Mouse (Mus musculus) ES-Bruce4 (cell line): Measurements from ENCODE around the gene Gm10999. TPM values are rescaled to one million over a fixed set of nuclear protein-coding genes. Genes with fewer than 3 reads are reported as not detected.
"Not testable (repeated sequence)": the region's sequence is repeated elsewhere in the genome, so short reads cannot be mapped to it uniquely, and the experiment has no call there.

Experiments used
- H3K27ac ChIP-seq: 2 replicates; pipeline ENCODE4 v1.5.1; 2012; ENCODE audit warnings: low read length, inconsistent platforms; ENCODE audit not compliant: insufficient read depth
- H3K27me3 ChIP-seq: 2 replicates; pipeline ENCODE4 v1.6.1; 2012; ENCODE audit warnings: mild to moderate bottlenecking, low read length, inconsistent platforms; ENCODE audit not compliant: control insufficient read depth, poor library complexity, insufficient read depth, severe bottlenecking
- H3K36me3 ChIP-seq: 2 replicates; pipeline ENCODE4 v1.6.1; 2012; ENCODE audit warnings: inconsistent platforms, mild to moderate bottlenecking, low read length, moderate library complexity; ENCODE audit not compliant: control insufficient read depth, poor library complexity, insufficient read depth, severe bottlenecking
- H3K4me1 ChIP-seq: one replicate; pipeline ENCODE4 v1.8.1; 2011; ENCODE audit warnings: low read length; ENCODE audit not compliant: control insufficient read depth, insufficient read depth
- H3K4me3 ChIP-seq: 2 replicates; pipeline ENCODE4 v1.5.1; 2011; ENCODE audit warnings: low read depth, mild to moderate bottlenecking, low read length
- H3K9ac ChIP-seq: 2 replicates; pipeline ENCODE4 v1.6.1; 2012; ENCODE audit warnings: low read depth, mild to moderate bottlenecking, inconsistent platforms; ENCODE audit not compliant: poor library complexity, severe bottlenecking
- H3K9me3 ChIP-seq: replicated peaks from 2 replicates; pipeline ENCODE4 v1.6.1; 2012; ENCODE audit warnings: mild to moderate bottlenecking, low read length, inconsistent platforms; ENCODE audit not compliant: control insufficient read depth, poor library complexity, insufficient read depth, severe bottlenecking
- CTCF ChIP-seq: IDR thresholded peaks from one replicate; pipeline ENCODE4 v1.8.1; 2011; ENCODE audit warnings: low read depth, low read length
- EP300 ChIP-seq: IDR thresholded peaks from 2 replicates; pipeline ENCODE4 v1.6.1; 2011; ENCODE audit warnings: low read depth, low read length; ENCODE audit not compliant: insufficient read depth
- POLR2A ChIP-seq: IDR thresholded peaks from one replicate; pipeline ENCODE4 v1.8.1; 2011; ENCODE audit warnings: low read length; ENCODE audit not compliant: insufficient read depth
- polyA plus RNA-seq: library from polyadenylated mRNA; stranded (reverse); fragments of >200 nt; gene quantifications from 2 replicates; pipeline ENCODE4 v1.2.4, GENCODE M21; 2011; ENCODE audit warnings: low read depth; ENCODE audit not compliant: missing spikeins, insufficient read depth, insufficient read length

The Gm10999 gene
- not detected in 2 replicates for polyA plus RNA-seq

GRCm38 (mm10) chr8:129131561-129131960, at the start of gene Gm10999:
Gene Gm10999, minus strand, starts transcription at chr8:129131661.
- no peak within 1 kb of the TSS for H3K27ac ChIP-seq
- no peak for TF ChIP-seq EP300
- TF ChIP-seq CTCF, result no peak
- no peak for TF ChIP-seq POLR2A
- no peaks in the 10 kb centered on the region for H3K4me1 ChIP-seq
- H3K9me3 ChIP-seq, result no peaks in the 10 kb centered on the region
- H3K36me3 ChIP-seq, result no peaks in the 10 kb centered on the region
- H3K4me3 ChIP-seq, result no peak within 1 kb of the TSS
- H3K9ac ChIP-seq, result no peak within 1 kb of the TSS
- H3K27me3 ChIP-seq, result no peaks in the 10 kb centered on the region

GRCm38 (mm10) chr8:129133475-129133874, 2.0 kb upstream of the Gm10999 start:
- Histone ChIP-seq H3K9me3 (no peaks in the 10 kb centered on the region), H3K4me3 (no peak overlapping the region), H3K9ac (no peak overlapping the region), H3K4me1 (no peaks in the 10 kb centered on the region), H3K27ac (no peak overlapping the region), H3K36me3 (no peaks in the 10 kb centered on the region), H3K27me3 (no peaks in the 10 kb centered on the region)
- TF ChIP-seq POLR2A, result no peak
- no peak for TF ChIP-seq CTCF
- no peak for TF ChIP-seq EP300

- H3K4me3 ChIP-seq, H3K9ac ChIP-seq, H3K27me3 ChIP-seq, H3K4me1 ChIP-seq, H3K36me3 ChIP-seq, H3K9me3 ChIP-seq: not testable (repeated sequence)
- H3K27ac ChIP-seq, result peak overlapping the region; percentile 56; the same call in 1 of the 2 replicates
- TF ChIP-seq EP300, result peak; percentile 33; the same call in 1 of the 2 replicates
These were observed 15.7 kb downstream of the Gm10999 start for GRCm38 (mm10) chr8:129115761-129116160.

Other genes with a start within 250 kb of the Gm10999 start
- not detected in 2 replicates for gene Ccdc7a, start 66.1 kb downstream of the Gm10999 start, polyA plus RNA-seq
- gene Ccdc7b, start 64.5 kb downstream of the Gm10999 start, polyA plus RNA-seq, result not detected in 2 replicates
- 25.1 and 30.3 TPM in 2 replicates for gene 2610044O15Rik8, start 102.7 kb upstream of the Gm10999 start, polyA plus RNA-seq